In genomic region chr5:65300121-65300520, GRCm38 (mm10) we compare ENCODE assay signal across 32 mouse cellular contexts. TPM values are rescaled to one million over a fixed set of nuclear protein-coding genes. Genes with fewer than 3 reads are reported as not detected.
DNase-seq lines count a peak whose midpoint lies in the region; ATAC-seq and TF ChIP-seq lines count a peak whose summit lies in the region.
"Had no signal": no experiment of that assay in that cellular context is flagged by ENCODE, and none has a peak within 500 bp of the region (broad histone marks: within the 10 kb centered on the region; RNA-seq: fewer than 3 reads in every experiment).

No protein-coding gene starts in this region.

- H3K9me3 ChIP-seq in liver, embryonic 11.5 days (ENCODE audit: control insufficient read depth, low read length): no peaks in the 10 kb centered on the region
- H3K9me3 ChIP-seq in forebrain, embryonic 12.5 days: no peaks in the 10 kb centered on the region
- H3K9me3 ChIP-seq in stomach, postnatal 0 days (ENCODE audit: control insufficient read depth, low read length): no peaks in the 10 kb centered on the region
- H3K9me3 ChIP-seq: forebrain, embryonic 15.5 days; hindbrain, embryonic 10.5 days; hindbrain, embryonic 15.5 days; midbrain, embryonic 13.5 days; neural tube, embryonic 13.5 days; stomach, embryonic 15.5 days had no signal

- 83% methylated on average over 9 of the region's 9 CpGs for WGBS in liver, embryonic 11.5 days
- 93% methylated on average over 9 of the region's 9 CpGs for WGBS in forebrain, embryonic 12.5 days
- 94% methylated on average over 9 of the region's 9 CpGs for WGBS in stomach, postnatal 0 days

- DNase-seq in liver: peak; percentile 15
- no peak for DNase-seq in liver, embryonic 11.5 days (ENCODE audit: low spot score)
- peak; percentile 69 for DNase-seq in ES-CJ7 (ENCODE audit: low read depth, low spot score)
- peak; percentile 90 for DNase-seq in ZHBTc4 (ENCODE audit: low read depth, low spot score)
- no peak for DNase-seq in kidney, adult 9 months
- no peak for DNase-seq in stomach, postnatal 0 days (ENCODE audit: low spot score)
- DNase-seq: adrenal gland, postnatal 10 days; cerebellum, adult 2 months; cerebellum, postnatal 14 days; gastrocnemius, adult 2 months; heart, postnatal 14 days; kidney, adult 18-20 months; kidney, postnatal 4 days; left cerebral cortex, postnatal 4 days; lung, postnatal 4 days; right cerebral cortex, postnatal 4 days; thymus, postnatal 14 days had no signal

- TF ChIP-seq EP300 in stomach, postnatal 0 days (optimal IDR thresholded peaks at IDR 0.05): no peak

- no peak overlapping the region for H3K9ac ChIP-seq in liver, embryonic 11.5 days (ENCODE audit: low read depth, low read length)
- no peak overlapping the region for H3K9ac ChIP-seq in forebrain, embryonic 12.5 days
- no peak overlapping the region for H3K9ac ChIP-seq in stomach, postnatal 0 days (ENCODE audit: low read length)
- H3K9ac ChIP-seq: forebrain, embryonic 15.5 days; hindbrain, embryonic 15.5 days; midbrain, embryonic 13.5 days; neural tube, embryonic 13.5 days; stomach, embryonic 15.5 days had no signal

- H3K4me1 ChIP-seq in liver, embryonic 11.5 days (replicated peaks; ENCODE audit: control insufficient read depth, insufficient read depth, low read length): peaks cover 15% of the 10 kb centered on the region
- no peaks in the 10 kb centered on the region for H3K4me1 ChIP-seq in forebrain, embryonic 12.5 days
- H3K4me1 ChIP-seq in stomach, postnatal 0 days (replicated peaks; ENCODE audit: control insufficient read depth, insufficient read depth): no peaks in the 10 kb centered on the region
- H3K4me1 ChIP-seq: forebrain, embryonic 15.5 days; hindbrain, embryonic 10.5 days; hindbrain, embryonic 15.5 days; midbrain, embryonic 13.5 days; neural tube, embryonic 13.5 days; stomach, embryonic 15.5 days had no signal

- no peak overlapping the region for H3K4me2 ChIP-seq in liver, embryonic 11.5 days
- no peak overlapping the region for H3K4me2 ChIP-seq in forebrain, embryonic 12.5 days
- no peak overlapping the region for H3K4me2 ChIP-seq in stomach, postnatal 0 days (replicated peaks; ENCODE audit: low read depth)
- H3K4me2 ChIP-seq: forebrain, embryonic 15.5 days; hindbrain, embryonic 15.5 days; midbrain, embryonic 13.5 days; neural tube, embryonic 13.5 days; stomach, embryonic 15.5 days had no signal

- no peak for TF ChIP-seq CTCF in stomach, postnatal 0 days (IDR thresholded peaks at IDR 0.05; ENCODE audit: low read depth)

- peaks cover 8% of the 10 kb centered on the region; the same call in 1 of the 2 replicates for H3K36me3 ChIP-seq in liver, embryonic 11.5 days (ENCODE audit: control insufficient read depth, insufficient read depth, low read length)
- peaks cover 45% of the 10 kb centered on the region for H3K36me3 ChIP-seq in forebrain, embryonic 12.5 days (replicated peaks)
- peaks cover 2% of the 10 kb centered on the region; the same call in 1 of the 2 replicates for H3K36me3 ChIP-seq in stomach, postnatal 0 days (ENCODE audit: control insufficient read depth, insufficient read depth, low read length)

- H3K27ac ChIP-seq in liver, embryonic 11.5 days (ENCODE audit: low read depth, low read length): no peak overlapping the region
- no peak overlapping the region for H3K27ac ChIP-seq in forebrain, embryonic 12.5 days
- no peak overlapping the region for H3K27ac ChIP-seq in stomach, postnatal 0 days (replicated peaks)
- H3K27ac ChIP-seq: forebrain, embryonic 15.5 days; gastrocnemius, adult 2 months; hindbrain, embryonic 10.5 days; hindbrain, embryonic 15.5 days; kidney, postnatal 0 days; midbrain, embryonic 13.5 days; neural tube, embryonic 13.5 days; stomach, embryonic 15.5 days had no signal

- ATAC-seq in liver, embryonic 11.5 days (replicated peaks; ENCODE audit: low FRiP score): no peak
- ATAC-seq in megakaryocyte progenitor cell, adult 5-6 weeks (replicated peaks; ENCODE audit: poor library complexity): 0 out of 2 replicates have a peak, but pooled peaks have one; percentile 40
- ATAC-seq in forebrain, embryonic 12.5 days (ENCODE audit: low FRiP score): no peak
- no peak for ATAC-seq in stomach, postnatal 0 days (ENCODE audit: low FRiP score, low TSS enrichment)
- ATAC-seq: forebrain, embryonic 15.5 days; lung, postnatal 0 days; midbrain, embryonic 13.5 days had no signal

- H3K27me3 ChIP-seq in liver, embryonic 11.5 days (replicated peaks; ENCODE audit: control insufficient read depth, insufficient read depth, low read length): no peaks in the 10 kb centered on the region
- H3K27me3 ChIP-seq in forebrain, embryonic 12.5 days: no peaks in the 10 kb centered on the region
- no peaks in the 10 kb centered on the region for H3K27me3 ChIP-seq in stomach, postnatal 0 days (ENCODE audit: control insufficient read depth, insufficient read depth, low read length)
- H3K27me3 ChIP-seq: forebrain, embryonic 15.5 days; hindbrain, embryonic 15.5 days; midbrain, embryonic 13.5 days; neural tube, embryonic 13.5 days; stomach, embryonic 15.5 days had no signal

- no peak overlapping the region for H3K4me3 ChIP-seq in liver, embryonic 11.5 days (ENCODE audit: low read depth, low read length)
- H3K4me3 ChIP-seq in forebrain, embryonic 12.5 days (replicated peaks): no peak overlapping the region
- no peak overlapping the region for H3K4me3 ChIP-seq in stomach, postnatal 0 days (ENCODE audit: low read depth, low read length)
- H3K4me3 ChIP-seq: forebrain, embryonic 15.5 days; gastrocnemius, adult 2 months; hindbrain, embryonic 10.5 days; hindbrain, embryonic 15.5 days; midbrain, embryonic 13.5 days; neural tube, embryonic 13.5 days; stomach, embryonic 15.5 days had no signal

RNA-seq across cellular contexts. Expression of gene Rfc1, which starts 35.3 kb away (rescaled TPM):
- 82.3 and 83.3 TPM in 2 replicates for polyA plus RNA-seq in liver, embryonic 11.5 days (2014; fragmentation: Nextera tagmentation; extraction: Ambion mirVana)
- 64.9 and 65.7 TPM in 2 replicates for total RNA-seq in megakaryocyte progenitor cell, adult 5-6 weeks (2015)
- 88.2 and 140 TPM in 2 replicates for total RNA-seq in megakaryocyte progenitor cell, adult 5-6 weeks (2017)
- polyA plus RNA-seq in forebrain, embryonic 12.5 days (2016; fragmentation: Nextera tagmentation; extraction: Ambion mirVana): 88.1 and 93.8 TPM in 2 replicates
- polyA plus RNA-seq in stomach, postnatal 0 days (2015; fragmentation: Nextera tagmentation; extraction: Ambion mirVana): 32.5 and 43.7 TPM in 2 replicates

RNA-seq across cellular contexts. Expression of gene Klb, which starts 48.0 kb away (rescaled TPM):
- polyA plus RNA-seq in liver, embryonic 11.5 days (2014; fragmentation: Nextera tagmentation; extraction: Ambion mirVana): 10.8 and 11.6 TPM in 2 replicates
- total RNA-seq in megakaryocyte progenitor cell, adult 5-6 weeks (2015): not detected in 2 replicates
- total RNA-seq in megakaryocyte progenitor cell, adult 5-6 weeks (2017): not detected in 2 replicates
- 0.13 TPM in 1 of 2 replicates, not detected in the other for polyA plus RNA-seq in forebrain, embryonic 12.5 days (2016; fragmentation: Nextera tagmentation; extraction: Ambion mirVana)
- 0.24 and 0.25 TPM in 2 replicates for polyA plus RNA-seq in stomach, postnatal 0 days (2015; fragmentation: Nextera tagmentation; extraction: Ambion mirVana)
- total RNA-seq: megakaryocyte-erythroid progenitor cell, adult 5-6 weeks had no signal
- polyA plus RNA-seq: CD4-positive, CD25-positive, alpha-beta regulatory T cell, adult 4 months; embryonic facial prominence, embryonic 11.5 days; heart, embryonic 14.5 days; hindbrain, embryonic 10.5 days; inflammation-experienced regulatory T-cells, adult 6 months had no signal

Comparison
In these comparisons a context has a peak if more than half of its experiments do, and no peak if none do; other contexts are left out.
1. DNase-seq: peak in liver (single experiment), ES-CJ7 (single experiment) and ZHBTc4 (single experiment); none in liver, embryonic 11.5 days (single experiment), kidney, adult 9 months (single experiment) and stomach, postnatal 0 days (single experiment).